Mouse (Mus musculus) liver, postnatal 0 days (tissue): ENCODE results near the gene Dnah9. TPM values are rescaled to one million over a fixed set of nuclear protein-coding genes. Genes with fewer than 3 reads are reported as not detected.
A peak's percentile ranks its signal among the peaks of the same experiment; 100 is the strongest.

Source experiments
- ATAC-seq: fragments of 200-750 bp; cut with Nextera tagmentation; 2 replicates; pipeline ENCODE4 v1.8.0; 2017; ENCODE audit warnings: mild to moderate bottlenecking, moderate library complexity
- DNase-seq: peaks from one replicate; pipeline ENCODE4 v3.0.0-alpha.2; 2016
- H3K27ac ChIP-seq: fragments of 300-500 bp; sonication (generic); 2 replicates; pipeline ENCODE4 v1.5.1; 2014; ENCODE audit warnings: antibody characterized with exemption, moderate library complexity, mild to moderate bottlenecking, low read depth
- H3K27me3 ChIP-seq: fragments of 300-500 bp; sonication (generic); 2 replicates; pipeline ENCODE4 v1.6.1; 2014; ENCODE audit warnings: low read length, control low read depth, mixed read lengths; ENCODE audit not compliant: insufficient read depth
- H3K36me3 ChIP-seq: fragments of 300-500 bp; sonication (generic); replicated peaks from 2 replicates; pipeline ENCODE4 v1.6.1; 2014; ENCODE audit warnings: mild to moderate bottlenecking, control low read depth, low read length, moderate library complexity, mixed read lengths; ENCODE audit not compliant: insufficient read depth
- H3K4me1 ChIP-seq: fragments of 300-500 bp; sonication (generic); 2 replicates; pipeline ENCODE4 v1.6.1; 2014; ENCODE audit warnings: antibody characterized with exemption, mild to moderate bottlenecking, control low read depth; ENCODE audit not compliant: insufficient read depth
- H3K4me2 ChIP-seq: fragments of 300-500 bp; sonication (generic); 2 replicates; pipeline ENCODE4 v1.6.1; 2014; ENCODE audit warnings: low read depth, mild to moderate bottlenecking, low read length, moderate library complexity, mixed read lengths
- H3K4me3 ChIP-seq: fragments of 300-500 bp; sonication (generic); 2 replicates; pipeline ENCODE4 v1.5.1; 2014; ENCODE audit warnings: low read depth, low read length
- H3K9ac ChIP-seq: fragments of 300-500 bp; sonication (generic); replicated peaks from 2 replicates; pipeline ENCODE4 v1.6.1; 2014; ENCODE audit warnings: mild to moderate bottlenecking, moderate library complexity
- H3K9me3 ChIP-seq: fragments of 300-500 bp; sonication (generic); 2 replicates; pipeline ENCODE4 v1.6.1; 2016; ENCODE audit warnings: mild to moderate bottlenecking, control low read depth, low read length, mixed read lengths
- CTCF ChIP-seq: sonication (generic); IDR thresholded peaks from 2 replicates; pipeline ENCODE4 v1.5.1; 2016; ENCODE audit warnings: antibody characterized with exemption, low read depth
- EP300 ChIP-seq: IDR thresholded peaks from 2 replicates; pipeline ENCODE4 v1.6.1; 2016; ENCODE audit warnings: antibody characterized with exemption, low read depth, mild to moderate bottlenecking
- WGBS: fragments of 180-500 bp; shearing (Covaris S2); extraction: QIAGEN DNeasy Blood & Tissue Kit; methylation state at CpG from one replicate; pipeline ENCODE4 v1.1.7; 2014; ENCODE audit not compliant: insufficient replicate concordance; 5-methylcytosine and 5-hydroxymethylcytosine counted together
- polyA plus RNA-seq: library from polyadenylated mRNA; unstranded; fragments of >200 nt; fragmentation: Nextera tagmentation; extraction: Ambion mirVana; gene quantifications from 2 replicates; pipeline ENCODE4 v1.2.1, GENCODE M21; 2015

Dnah9 gene
- polyA plus RNA-seq, 1 experiment from 2014 or later, result not detected

DNA sequence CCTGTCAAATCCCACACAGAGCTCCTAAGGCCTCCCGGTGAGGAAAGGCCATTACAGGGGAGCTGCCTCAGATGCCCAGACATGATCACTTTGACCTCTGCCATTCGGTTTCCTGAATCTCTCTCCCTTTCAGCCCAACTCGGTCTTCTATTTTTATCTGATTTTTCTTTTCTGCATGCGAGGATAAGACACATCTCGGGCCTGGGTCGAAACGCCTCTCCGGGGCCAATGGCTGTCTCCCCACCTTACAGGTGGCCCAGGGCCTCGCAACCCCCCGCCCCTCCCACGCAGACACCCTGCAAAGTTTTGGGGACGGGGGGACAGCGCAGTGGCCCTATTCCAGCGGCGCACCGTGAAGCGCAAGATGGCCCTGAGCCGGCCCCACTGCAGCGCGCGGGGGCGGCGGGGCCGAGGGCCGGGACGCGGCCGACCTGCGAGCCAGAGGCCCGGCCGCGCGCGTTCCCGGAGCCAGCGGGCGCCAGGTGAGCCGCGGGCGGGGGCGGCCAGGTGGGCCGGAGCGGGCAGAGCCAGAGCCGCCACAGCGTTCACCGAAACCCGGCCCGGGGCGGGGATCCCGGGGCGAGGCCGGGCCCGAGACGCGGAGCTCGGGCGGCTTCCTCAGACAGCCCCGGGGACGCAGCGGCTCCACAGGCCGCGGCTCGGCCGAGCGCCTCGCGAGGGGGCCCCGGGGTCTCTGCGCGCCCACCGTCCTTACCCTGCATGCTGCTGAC is 380.8 kb downstream of the Dnah9 start:
- under 1% methylated on average over 40 of the region's 71 CpGs for WGBS
- H3K4me2 ChIP-seq, result peak overlapping the region; percentile 74
- H3K9ac ChIP-seq, result peak overlapping the region; percentile 96
- no peaks in the 10 kb centered on the region for H3K27me3 ChIP-seq
- TF ChIP-seq EP300 (no peak), CTCF (no peak)
- peak overlapping the region; percentile 91 for H3K4me3 ChIP-seq
- DNase-seq (peak; percentile 59), ATAC-seq (peak; percentile 82)
- H3K4me1 ChIP-seq, result peaks cover 14% of the 10 kb centered on the region
- peak overlapping the region; percentile 90 for H3K27ac ChIP-seq
- H3K36me3 ChIP-seq, result no peaks in the 10 kb centered on the region
- no peaks in the 10 kb centered on the region for H3K9me3 ChIP-seq

DNA sequence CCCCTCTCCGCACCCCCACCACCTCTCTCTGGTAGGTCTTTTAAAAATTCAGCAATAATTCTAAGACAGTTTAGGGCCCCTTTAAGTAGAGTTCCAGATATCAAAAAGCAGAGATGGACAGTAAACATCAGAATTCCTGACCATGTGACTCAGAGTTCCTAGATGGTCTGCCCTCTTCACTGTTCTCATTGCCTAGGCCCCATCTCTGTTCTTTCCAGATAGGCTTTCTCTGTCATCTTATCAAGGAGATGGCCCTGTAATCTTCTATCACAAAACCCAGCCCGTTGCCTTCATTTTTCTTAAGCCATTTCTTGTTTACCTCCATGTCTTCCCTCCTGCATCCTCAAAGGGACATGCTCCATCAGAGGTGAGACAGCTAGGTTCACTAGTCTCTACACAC is 382.2 kb downstream of the Dnah9 start:
- H3K36me3 ChIP-seq, result peaks cover 3% of the 10 kb centered on the region; the same call in 1 of the 2 replicates
- peak overlapping the region; percentile 91 for H3K4me3 ChIP-seq
- peak overlapping the region; percentile 74 for H3K4me2 ChIP-seq
- H3K4me1 ChIP-seq, result peaks cover 14% of the 10 kb centered on the region
- H3K9ac ChIP-seq, result peak overlapping the region; percentile 6; the same call in 1 of the 2 replicates
- no peak overlapping the region for H3K27ac ChIP-seq
- TF ChIP-seq CTCF (no peak), EP300 (peak; percentile 69; the same call in 1 of the 2 replicates)
- 63% methylated on average over 2 of the region's 2 CpGs for WGBS
- DNase-seq (no peak), ATAC-seq (no peak)
- no peaks in the 10 kb centered on the region for H3K9me3 ChIP-seq
- no peaks in the 10 kb centered on the region for H3K27me3 ChIP-seq

DNA sequence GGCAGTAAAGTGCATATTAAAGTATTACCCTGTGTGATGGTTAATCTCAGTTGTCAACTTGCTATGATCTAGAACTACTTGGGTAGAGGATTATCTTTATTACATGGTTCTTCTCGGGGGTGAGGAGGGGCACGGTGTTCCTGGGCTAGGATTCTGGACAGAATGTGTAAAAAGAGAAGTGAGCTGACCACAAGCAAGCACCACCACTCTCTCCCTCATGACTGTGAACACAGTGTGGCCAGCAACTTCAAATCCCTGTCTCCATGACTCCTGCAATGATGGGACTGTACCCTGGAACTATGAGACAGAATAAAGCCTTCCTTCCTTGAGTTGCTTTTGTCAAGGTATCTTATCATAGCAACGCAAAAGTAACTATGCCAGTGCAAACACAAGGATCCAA is 386.8 kb downstream of the Dnah9 start:
- Histone ChIP-seq H3K36me3 (peaks cover 16% of the 10 kb centered on the region), H3K4me3 (no peak overlapping the region), H3K9me3 (no peaks in the 10 kb centered on the region), H3K9ac (no peak overlapping the region), H3K4me2 (no peak overlapping the region), H3K27ac (no peak overlapping the region), H3K4me1 (peaks cover 22% of the 10 kb centered on the region), H3K27me3 (no peaks in the 10 kb centered on the region)
- DNase-seq (no peak), ATAC-seq (no peak)
- 57% methylated on average over 3 of the region's 3 CpGs for WGBS
- TF ChIP-seq EP300, result no peak
- TF ChIP-seq CTCF, result no peak
